Mouse (Mus musculus) neural tube, embryonic 11.5 days (tissue): ENCODE measurements around the gene Slc34a3. TPM values are rescaled to one million over a fixed set of nuclear protein-coding genes. Genes with fewer than 3 reads are reported as not detected.

ENCODE experiments used
- ATAC-seq: fragments of 200-750 bp; cut with Nextera tagmentation; 2 replicates; pipeline ENCODE4 v1.8.0; 2017; ENCODE audit warnings: moderate number of reproducible peaks, mild to moderate bottlenecking, moderate TSS enrichment, moderate library complexity; ENCODE audit not compliant: insufficient read depth, low FRiP score, low TSS enrichment
- DNase-seq: peaks from one replicate; pipeline ENCODE4 v3.0.0-alpha.2; 2015; ENCODE audit warnings: low spot score
- H3K27ac ChIP-seq: fragments of 300-500 bp; sonication (generic); 2 replicates; pipeline ENCODE4 v1.5.1; 2014; ENCODE audit warnings: low read depth, mild to moderate bottlenecking, low read length
- H3K27me3 ChIP-seq: fragments of 300-500 bp; sonication (generic); 2 replicates; pipeline ENCODE4 v1.6.1; 2014; ENCODE audit warnings: mild to moderate bottlenecking, low read length, mixed read lengths; ENCODE audit not compliant: control insufficient read depth, insufficient read depth
- H3K36me3 ChIP-seq: fragments of 300-500 bp; sonication (generic); 2 replicates; pipeline ENCODE4 v1.6.1; 2014; ENCODE audit warnings: mild to moderate bottlenecking, low read length, moderate library complexity, mixed read lengths; ENCODE audit not compliant: control insufficient read depth, insufficient read depth
- H3K4me1 ChIP-seq: fragments of 300-500 bp; sonication (generic); 2 replicates; pipeline ENCODE4 v1.6.1; 2014; ENCODE audit warnings: low read length, mixed read lengths; ENCODE audit not compliant: control insufficient read depth, insufficient read depth
- H3K4me2 ChIP-seq: fragments of 300-500 bp; sonication (generic); 2 replicates; pipeline ENCODE4 v1.6.1; 2014; ENCODE audit warnings: low read depth, mild to moderate bottlenecking, moderate library complexity
- H3K4me3 ChIP-seq: fragments of 300-500 bp; sonication (generic); 2 replicates; pipeline ENCODE4 v1.5.1; 2014; ENCODE audit warnings: low read depth, low read length
- H3K9ac ChIP-seq: fragments of 300-500 bp; sonication (generic); 2 replicates; pipeline ENCODE4 v1.6.1; 2014; ENCODE audit warnings: mild to moderate bottlenecking, low read length
- H3K9me3 ChIP-seq: fragments of 300-500 bp; sonication (generic); 2 replicates; pipeline ENCODE4 v1.6.1; 2016; ENCODE audit warnings: low read length; ENCODE audit not compliant: control insufficient read depth
- WGBS: fragments of 180-500 bp; shearing (Covaris S2); extraction: QIAGEN DNeasy Blood & Tissue Kit; methylation state at CpG from one replicate; pipeline ENCODE4 v1.1.7; 2014; 5-methylcytosine and 5-hydroxymethylcytosine counted together
- polyA plus RNA-seq: library from polyadenylated mRNA; unstranded; fragments of >200 nt; fragmentation: Nextera tagmentation; extraction: Ambion mirVana; gene quantifications from 2 replicates; pipeline ENCODE4 v1.2.1, GENCODE M21; 2014

The Slc34a3 gene
- polyA plus RNA-seq, 1 experiment from 2014 or later = not detected

DNA sequence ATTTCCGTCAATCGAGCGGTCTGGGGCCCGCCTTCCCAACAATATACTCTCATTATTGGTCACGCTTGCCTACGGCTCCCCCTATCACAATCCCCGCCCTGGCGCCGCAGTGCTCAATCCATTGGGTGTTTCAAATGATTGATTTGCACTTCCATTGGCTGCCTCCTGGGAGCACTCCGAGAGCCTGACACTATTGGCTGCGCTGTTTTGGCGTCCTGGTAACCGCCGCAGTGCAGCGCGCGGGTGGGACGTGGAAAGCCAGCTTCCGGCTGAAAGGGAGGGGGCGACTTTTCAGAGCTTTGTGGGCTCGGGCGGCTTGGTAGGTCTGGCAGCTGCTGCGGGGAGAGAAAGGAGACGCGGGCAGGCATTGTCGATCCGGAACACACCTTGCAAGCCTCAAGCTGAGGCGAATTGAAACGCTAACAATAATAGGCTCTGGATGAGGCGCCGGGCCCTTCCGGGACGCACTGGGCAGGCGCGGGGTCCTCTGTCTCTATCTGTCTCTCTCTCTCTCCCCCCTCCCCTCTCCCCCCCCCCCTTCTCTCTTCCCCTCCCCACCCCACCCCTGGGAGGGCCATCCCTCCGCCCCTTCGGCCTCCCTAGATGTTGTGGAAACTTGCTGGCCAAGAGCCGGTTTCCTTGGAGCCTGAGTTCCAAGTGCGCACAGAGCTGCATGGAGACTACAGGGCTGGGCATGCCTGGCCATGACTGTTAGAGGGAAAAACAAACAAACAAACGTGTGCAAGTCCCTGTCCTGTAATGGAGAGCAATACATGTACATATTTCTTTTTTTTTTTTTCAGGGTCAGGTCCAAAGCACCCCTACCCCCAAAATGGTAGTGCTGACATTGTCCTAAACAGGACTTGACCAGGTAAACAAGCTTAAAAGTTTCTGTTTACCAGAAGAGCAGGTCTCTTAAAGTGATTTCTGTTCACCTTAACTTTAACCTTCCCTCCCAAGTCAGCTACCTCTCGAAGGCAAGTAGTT is 9.1 kb downstream of the Slc34a3 start:
- DNase-seq (peak; percentile 98), ATAC-seq (peak; percentile 96)
- H3K27ac ChIP-seq = peak overlapping the region; percentile 89
- no peaks in the 10 kb centered on the region for H3K36me3 ChIP-seq
- peak overlapping the region; percentile 70 for H3K9ac ChIP-seq
- peak overlapping the region; percentile 54 for H3K4me2 ChIP-seq
- WGBS = 2% methylated on average over 39 of the region's 41 CpGs
- H3K9me3 ChIP-seq = no peaks in the 10 kb centered on the region
- H3K4me1 ChIP-seq = peaks cover 11% of the 10 kb centered on the region
- H3K27me3 ChIP-seq = no peaks in the 10 kb centered on the region
- H3K4me3 ChIP-seq = peak overlapping the region; percentile 78

DNA sequence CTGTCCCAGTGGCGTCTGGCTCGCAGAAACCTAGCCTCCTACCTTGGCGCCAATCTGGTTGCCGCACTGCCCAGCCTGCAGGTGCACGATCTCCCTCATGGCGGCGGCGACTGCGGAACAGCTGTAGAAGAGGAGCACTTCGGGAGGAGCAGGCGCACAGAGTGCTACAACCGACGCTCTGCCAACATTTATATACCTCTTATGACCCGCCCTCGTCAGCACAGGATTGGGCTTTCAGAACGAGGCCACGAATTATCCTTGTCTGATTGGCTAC is 9.7 kb downstream of the Slc34a3 start, which contains the start of gene Tubb4b:
Gene Tubb4b (minus strand): TSS at position 211 of the 274 bp plus-strand sequence.
- Histone ChIP-seq H3K9me3 (no peaks in the 10 kb centered on the region), H3K27me3 (no peaks in the 10 kb centered on the region), H3K4me3 (peak within 1 kb of the TSS; percentile 78), H3K27ac (peak within 1 kb of the TSS; percentile 89), H3K4me1 (peaks cover 11% of the 10 kb centered on the region), H3K36me3 (no peaks in the 10 kb centered on the region), H3K9ac (peak within 1 kb of the TSS; percentile 76), H3K4me2 (peak within 1 kb of the TSS; percentile 79)
- DNase-seq = no peak
- 0% methylated on average over 17 of the region's 17 CpGs for WGBS
- no peak for ATAC-seq

DNA sequence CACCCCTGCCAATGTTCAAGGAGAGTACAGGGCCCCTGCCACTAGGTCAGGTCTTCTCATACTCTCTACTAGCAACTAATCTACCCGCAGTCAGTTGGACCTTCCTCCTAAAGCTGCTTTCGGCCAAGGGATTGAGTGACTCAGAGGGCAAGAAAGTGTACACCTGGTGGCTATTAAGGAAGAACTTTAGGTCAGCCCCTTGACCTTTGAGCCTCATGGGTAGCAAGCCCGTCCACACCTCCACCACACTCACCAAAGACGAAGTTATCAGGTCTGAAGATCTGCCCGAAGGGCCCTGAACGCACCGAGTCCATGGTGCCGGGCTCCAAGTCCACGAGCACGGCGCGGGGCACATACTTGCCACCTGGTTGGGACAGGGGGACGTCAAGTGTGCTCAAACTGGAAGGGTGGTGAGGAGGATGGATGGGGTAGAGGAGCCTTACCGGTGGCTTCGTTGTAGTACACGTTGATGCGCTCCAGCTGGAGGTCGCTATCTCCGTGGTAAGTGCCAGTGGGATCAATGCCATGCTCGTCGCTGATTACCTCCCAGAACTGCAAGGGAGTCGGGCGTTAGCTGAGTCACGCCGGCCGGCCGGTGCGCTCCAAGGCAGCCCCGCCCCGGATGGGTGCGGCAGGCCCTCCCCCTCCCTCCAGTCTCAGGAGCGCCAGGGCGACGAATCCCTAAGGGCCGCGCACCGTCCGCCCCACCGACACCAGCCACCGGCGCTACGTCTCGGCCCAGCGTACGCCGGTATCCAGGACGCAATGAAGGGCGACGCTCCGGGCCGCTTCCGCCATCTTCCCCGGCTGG is 10.3 kb downstream of the Slc34a3 start:
- DNase-seq = no peak
- H3K4me1 ChIP-seq = peaks cover 11% of the 10 kb centered on the region
- H3K9ac ChIP-seq = peak overlapping the region; percentile 76
- no peaks in the 10 kb centered on the region for H3K9me3 ChIP-seq
- H3K27me3 ChIP-seq = no peaks in the 10 kb centered on the region
- peak overlapping the region; percentile 78 for H3K27ac ChIP-seq
- ATAC-seq = peak; percentile 21
- H3K4me3 ChIP-seq = peak overlapping the region; percentile 78
- 5% methylated on average over 37 of the region's 53 CpGs for WGBS
- no peaks in the 10 kb centered on the region for H3K36me3 ChIP-seq
- peak overlapping the region; percentile 79 for H3K4me2 ChIP-seq

DNA sequence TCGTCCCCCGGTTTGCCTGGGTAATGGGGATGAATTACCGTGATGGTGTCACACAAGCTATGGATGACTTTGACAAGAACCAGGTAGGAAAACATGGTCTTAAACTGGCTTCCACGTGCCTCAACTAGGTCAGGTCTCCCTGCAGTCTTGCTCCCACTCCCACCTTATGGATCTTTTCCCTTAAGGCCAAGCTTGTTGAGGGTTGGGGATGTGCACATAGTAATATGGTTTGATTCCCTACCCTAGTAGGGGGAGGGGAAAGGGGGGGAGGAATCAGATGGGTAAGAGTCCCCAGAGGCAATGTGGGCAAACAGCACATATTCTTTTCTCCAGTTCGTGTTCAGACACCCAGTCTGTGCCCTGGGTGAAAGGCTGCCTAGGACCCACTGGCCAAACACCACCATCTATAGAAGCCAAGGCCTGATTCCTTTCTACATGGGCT is 12.8 kb downstream of the Slc34a3 start:
- WGBS = 73% methylated on average over 5 of the region's 5 CpGs
- Histone ChIP-seq H3K36me3 (no peaks in the 10 kb centered on the region), H3K4me3 (no peak overlapping the region), H3K4me1 (peaks cover 11% of the 10 kb centered on the region), H3K9me3 (no peaks in the 10 kb centered on the region), H3K4me2 (no peak overlapping the region), H3K9ac (no peak overlapping the region), H3K27ac (no peak overlapping the region), H3K27me3 (no peaks in the 10 kb centered on the region)
- ATAC-seq (no peak), DNase-seq (no peak)

DNA sequence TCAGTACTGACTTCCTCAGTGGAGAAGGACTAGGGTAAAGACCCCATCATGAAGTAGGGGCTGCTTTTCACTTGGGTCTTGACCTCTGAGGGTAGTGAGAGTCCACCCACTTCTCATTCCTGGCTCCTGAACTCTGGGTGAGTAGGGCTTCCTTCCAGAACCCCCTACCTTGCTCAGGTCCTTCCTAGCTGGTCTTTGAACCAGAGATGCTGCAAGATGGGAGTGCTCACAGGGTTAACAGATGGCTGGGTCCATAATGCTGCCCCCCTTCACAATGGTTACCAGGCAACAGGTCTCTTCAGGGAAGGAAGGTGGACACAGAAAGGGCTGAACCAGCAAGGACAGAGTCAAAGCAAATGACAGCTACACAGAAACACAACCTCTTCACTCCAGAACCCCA is 15.7 kb downstream of the Slc34a3 start, which contains the start of gene Fam166a:
Gene Fam166a (plus strand): TSS at position 301 of the 400 bp plus-strand sequence.
- H3K27me3 ChIP-seq = no peaks in the 10 kb centered on the region
- no peak for DNase-seq
- H3K4me2 ChIP-seq = no peak within 1 kb of the TSS
- H3K4me1 ChIP-seq = peaks cover 3% of the 10 kb centered on the region; the same call in 1 of the 2 replicates
- no peak for ATAC-seq
- no peak within 1 kb of the TSS for H3K27ac ChIP-seq
- H3K9me3 ChIP-seq = no peaks in the 10 kb centered on the region
- H3K36me3 ChIP-seq = no peaks in the 10 kb centered on the region
- H3K9ac ChIP-seq = no peak within 1 kb of the TSS
- no peak within 1 kb of the TSS for H3K4me3 ChIP-seq

DNA sequence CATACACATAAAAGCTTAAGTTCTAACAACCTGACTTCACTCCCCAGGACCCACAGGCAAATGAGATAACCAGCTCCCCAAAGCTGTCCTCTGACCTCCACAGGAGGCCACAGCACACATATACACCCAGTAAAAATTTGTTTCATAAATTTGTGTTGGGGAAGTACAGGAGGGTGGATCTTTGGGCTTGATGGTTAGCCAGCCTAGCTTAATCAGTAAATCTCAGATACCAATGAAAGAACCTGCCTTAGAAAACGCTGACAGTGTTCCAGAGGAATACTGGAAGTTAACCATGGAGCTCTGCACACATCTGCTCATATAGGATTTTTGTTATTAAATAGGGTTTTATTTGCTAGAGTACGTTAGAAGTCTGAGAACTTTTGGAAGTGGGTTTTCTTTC is 16.5 kb downstream of the Slc34a3 start:
- WGBS = 60% methylated on average over 2 of the region's 2 CpGs
- H3K27ac ChIP-seq = no peak overlapping the region

DNA sequence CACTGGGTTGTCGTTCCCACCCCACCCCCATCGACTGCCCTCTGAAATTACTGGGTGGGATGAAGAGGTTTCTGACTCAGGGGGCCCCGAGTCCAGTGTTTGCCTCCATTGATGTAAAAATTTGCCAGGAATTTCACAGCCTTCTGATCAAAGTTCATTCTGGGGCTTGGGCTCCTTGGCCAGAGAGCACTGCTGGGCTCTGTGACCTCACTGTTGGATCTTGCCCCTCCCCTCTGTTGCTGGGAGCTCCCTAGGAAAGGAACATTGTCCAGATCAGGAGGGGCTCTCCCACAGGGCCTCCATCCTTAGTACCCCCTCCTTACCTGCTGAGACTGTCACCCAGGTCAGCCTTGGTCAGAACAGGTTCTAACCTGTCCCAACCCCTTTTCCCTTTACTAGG is 19.7 kb downstream of the Slc34a3 start, which contains the start of gene Stpg3:
Gene Stpg3 (minus strand): TSS at position 194 of the 400 bp plus-strand sequence.
- H3K27ac ChIP-seq = no peak within 1 kb of the TSS
- DNase-seq (no peak), ATAC-seq (no peak)
- peaks cover 10% of the 10 kb centered on the region for H3K4me1 ChIP-seq
- no peak within 1 kb of the TSS for H3K4me2 ChIP-seq
- no peak within 1 kb of the TSS for H3K4me3 ChIP-seq
- H3K9me3 ChIP-seq = no peaks in the 10 kb centered on the region
- H3K9ac ChIP-seq = no peak within 1 kb of the TSS
- no peaks in the 10 kb centered on the region for H3K27me3 ChIP-seq
- no peaks in the 10 kb centered on the region for H3K36me3 ChIP-seq
- WGBS = 85% methylated on average over 3 of the region's 3 CpGs

More for the DNA sequence above, 16.5 kb downstream of the Slc34a3 start:
- Histone ChIP-seq H3K4me3 (no peak overlapping the region), H3K9ac (no peak overlapping the region), H3K9me3 (no peaks in the 10 kb centered on the region), H3K4me1 (no peaks in the 10 kb centered on the region), H3K36me3 (no peaks in the 10 kb centered on the region), H3K27me3 (no peaks in the 10 kb centered on the region), H3K4me2 (no peak overlapping the region)
- DNase-seq (no peak), ATAC-seq (no peak)

DNA sequence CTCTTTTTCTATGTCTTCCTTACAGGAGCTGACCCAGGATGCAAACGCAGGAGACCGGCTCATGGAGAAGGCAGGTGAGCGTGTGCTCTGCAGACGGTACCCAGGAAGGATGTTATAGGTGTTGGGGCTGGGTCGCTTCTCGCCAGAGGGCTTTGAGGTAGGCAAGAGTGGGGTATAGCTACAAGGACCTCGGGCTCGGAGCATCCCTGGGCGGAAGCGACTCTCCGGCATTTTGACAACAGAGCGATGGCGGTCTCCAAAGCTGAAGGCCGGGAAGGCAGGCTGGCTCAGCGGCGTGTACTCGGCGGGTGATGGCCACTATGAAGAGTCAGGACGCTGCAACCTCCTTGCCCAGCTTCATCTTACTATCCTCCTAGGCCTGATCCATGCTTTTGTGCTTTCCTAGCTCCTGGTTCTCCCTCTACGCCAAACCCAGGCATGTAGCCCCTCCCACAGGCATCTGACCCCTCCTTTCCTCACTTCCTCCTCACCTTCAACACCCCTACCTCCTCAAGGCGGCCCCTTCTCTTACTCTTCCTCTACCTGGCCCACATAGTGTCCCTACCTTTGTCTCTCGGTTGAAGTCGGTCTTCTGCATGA is 20.8 kb downstream of the Slc34a3 start:
- H3K4me1 ChIP-seq = peaks cover 10% of the 10 kb centered on the region
- no peak overlapping the region for H3K9ac ChIP-seq
- H3K36me3 ChIP-seq = no peaks in the 10 kb centered on the region
- 64% methylated on average over 23 of the region's 23 CpGs for WGBS
- H3K27ac ChIP-seq = no peak overlapping the region
- H3K9me3 ChIP-seq = no peaks in the 10 kb centered on the region
- H3K4me3 ChIP-seq = no peak overlapping the region
- ATAC-seq (no peak), DNase-seq (no peak)
- no peak overlapping the region for H3K4me2 ChIP-seq
- no peaks in the 10 kb centered on the region for H3K27me3 ChIP-seq
